In the genomic region with DNA sequence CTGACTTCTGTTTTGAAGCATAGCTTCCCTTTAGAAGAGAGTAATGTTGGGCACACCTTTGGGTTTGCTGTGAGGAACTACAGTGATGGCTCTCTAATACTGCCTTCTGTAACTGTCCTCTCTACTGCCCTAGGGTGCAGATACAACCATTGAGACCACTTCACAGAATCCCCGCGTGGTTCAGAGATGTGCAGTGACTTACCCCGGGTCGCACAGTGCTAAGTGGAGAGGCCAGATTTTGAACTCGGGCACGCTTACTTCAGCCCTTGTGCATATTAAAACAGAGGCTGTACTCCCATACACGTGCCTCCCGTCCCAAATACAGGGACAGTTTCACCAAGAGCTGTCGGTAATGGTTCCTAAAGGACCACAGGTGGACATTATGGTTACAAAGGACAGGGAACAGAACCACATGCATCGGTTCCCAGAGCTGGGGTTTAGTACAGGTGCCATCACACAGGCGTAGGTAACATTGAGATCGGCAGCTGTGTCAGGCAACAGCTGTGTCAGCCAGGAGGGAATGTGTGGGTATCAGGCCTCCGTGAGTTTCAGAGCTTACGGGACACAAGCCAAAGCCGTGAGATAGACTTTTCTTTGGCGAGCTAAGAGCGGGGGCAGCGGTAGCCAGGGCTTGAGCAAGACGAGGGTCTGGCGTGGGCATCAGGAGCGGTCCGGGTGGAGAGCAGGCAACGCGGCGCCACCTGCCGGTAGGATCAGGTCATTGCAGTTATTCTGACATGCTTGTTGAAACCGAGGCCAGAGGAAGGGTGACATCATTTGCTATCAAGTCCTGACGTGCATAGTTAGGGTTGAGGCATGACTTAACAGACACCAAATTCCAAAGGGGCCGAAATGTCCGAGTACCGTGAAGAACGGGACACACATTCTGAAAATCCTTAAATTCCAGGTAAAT, we compare ENCODE assay signal across 8 mouse cellular contexts.
A peak's percentile ranks its signal among the peaks of the same experiment; 100 is the strongest.
DNase-seq lines count a peak whose midpoint lies in the region; ATAC-seq and TF ChIP-seq lines count a peak whose summit lies in the region.

No protein-coding gene starts in this region.

- H3K27ac ChIP-seq in hindbrain, postnatal 0 days = no peak overlapping the region

- DNase-seq in embryo, embryonic 10 days (ENCODE audit: low spot score) = peak; percentile 98
- DNase-seq in gastrocnemius, adult 8-10 months (ENCODE audit: low spot score in 2 of 2) = peak; percentile 61 to 70
- DNase-seq in hindbrain, postnatal 0 days (ENCODE audit: low spot score) = peak; percentile 92
- DNase-seq in left cerebral cortex, adult 18-20 months (ENCODE audit: low spot score in 2 of 2) = peak; percentile 88 to 93
- DNase-seq in lung, postnatal 4 days = peak; percentile 87 to 90
- peak; percentile 85 for DNase-seq in right cerebral cortex, adult 18-20 months
- peak; percentile 69 for DNase-seq in urinary bladder, adult 2 months (ENCODE audit: low spot score)

- peak overlapping the region; percentile 50 for H3K4me2 ChIP-seq in hindbrain, postnatal 0 days (ENCODE audit: low read depth, low read length)

- H3K4me1 ChIP-seq in hindbrain, postnatal 0 days (ENCODE audit: insufficient read depth, low read length) = no peaks in the 10 kb centered on the region

- no peaks in the 10 kb centered on the region for H3K9me3 ChIP-seq in hindbrain, postnatal 0 days (ENCODE audit: low read length)

- 6% methylated on average over 32 of the region's 32 CpGs for WGBS in hindbrain, postnatal 0 days

- no peaks in the 10 kb centered on the region for H3K36me3 ChIP-seq in hindbrain, postnatal 0 days (ENCODE audit: insufficient read depth, low read length)

- H3K27me3 ChIP-seq in hindbrain, postnatal 0 days (ENCODE audit: insufficient read depth, low read length) = no peaks in the 10 kb centered on the region

- TF ChIP-seq CTCF in hindbrain, postnatal 0 days (IDR thresholded peaks at IDR 0.05; ENCODE audit: low read depth) = peak; percentile 99

- peak overlapping the region; percentile 17; the same call in 1 of the 2 replicates for H3K4me3 ChIP-seq in hindbrain, postnatal 0 days (ENCODE audit: low read length)

- H3K9ac ChIP-seq in hindbrain, postnatal 0 days (replicated peaks; ENCODE audit: low read length) = no peak overlapping the region

- peak; percentile 80 for ATAC-seq in activated CD4-positive, CD25-positive, alpha-beta regulatory T cell, adult 4 months
- peak; percentile 85 for ATAC-seq in hindbrain, postnatal 0 days
